Mouse (Mus musculus) liver, postnatal 0 days (tissue): Measurements from ENCODE around the gene Ttc13.

ENCODE experiments used
- CTCF ChIP-seq: sonication (generic); IDR thresholded peaks from 2 replicates; pipeline ENCODE4 v1.5.1; 2016; ENCODE audit warnings: antibody characterized with exemption, low read depth
- EP300 ChIP-seq: IDR thresholded peaks from 2 replicates; pipeline ENCODE4 v1.6.1; 2016; ENCODE audit warnings: antibody characterized with exemption, low read depth, mild to moderate bottlenecking

DNA sequence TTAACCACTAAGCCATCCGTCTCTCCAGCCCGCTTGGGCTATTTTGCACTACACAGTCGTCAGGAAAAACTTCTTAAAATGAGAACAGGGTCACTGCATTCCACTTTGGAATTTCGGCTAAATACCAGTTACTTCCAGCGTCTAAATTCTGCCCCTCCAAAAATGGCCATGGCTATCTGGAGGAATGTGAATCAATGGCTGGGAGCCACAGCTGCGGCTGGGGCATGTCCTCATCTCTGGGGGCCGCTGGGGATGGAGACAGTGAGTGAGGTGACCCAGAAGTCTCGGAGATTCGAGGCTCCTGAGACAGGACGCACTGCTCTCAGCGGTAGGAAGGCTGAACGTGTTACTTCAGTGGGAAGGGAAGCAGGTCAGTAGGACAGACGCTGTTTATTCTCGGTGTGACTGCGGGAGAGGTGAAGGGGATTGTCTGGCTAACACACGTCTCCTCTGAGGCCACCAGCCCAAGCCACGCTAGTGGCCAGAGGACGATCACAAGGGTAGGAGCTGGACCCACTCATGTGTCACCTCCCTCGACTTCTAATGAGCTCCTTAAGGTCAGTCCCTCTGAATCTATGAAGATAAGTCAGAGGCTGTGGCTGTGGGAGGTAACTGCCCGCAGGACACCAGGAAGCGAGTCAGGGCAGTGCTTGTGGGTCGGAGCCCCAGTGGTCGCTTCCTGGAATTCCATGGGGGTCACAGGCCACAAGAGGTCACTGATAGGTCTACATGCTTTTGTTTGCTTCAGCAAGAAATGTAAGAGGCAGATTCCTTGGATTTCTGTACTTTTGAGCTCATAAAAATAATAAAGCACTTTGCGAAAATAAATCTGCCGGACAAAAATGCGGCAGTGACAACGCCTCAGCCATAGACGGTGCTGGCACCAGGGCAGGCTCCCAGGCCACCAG, 68.0 kb downstream of the Ttc13 start:
- TF ChIP-seq CTCF (no peak), EP300 (no peak)
